ENCODE assay signal across 8 mouse cellular contexts in the genomic region with DNA sequence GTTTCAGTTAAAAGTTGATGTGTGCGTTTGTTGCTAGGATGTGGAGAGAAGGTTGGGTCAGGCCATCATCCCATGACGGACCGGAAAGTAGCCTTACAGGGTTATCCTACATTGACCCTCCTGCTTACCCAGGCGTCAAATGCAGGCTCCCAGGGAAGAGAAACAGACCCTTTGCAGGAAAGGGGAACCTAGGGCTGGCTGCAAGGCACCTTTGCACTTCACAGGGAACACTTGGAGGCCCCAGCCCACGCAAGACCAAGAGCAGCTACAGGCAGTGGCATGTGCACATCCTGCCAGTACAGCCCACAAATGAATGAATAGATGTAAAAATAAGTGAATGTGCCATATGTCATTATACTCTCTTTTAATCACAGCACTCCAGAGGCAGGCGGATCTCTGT. TPM values are rescaled to one million over a fixed set of nuclear protein-coding genes. Genes with fewer than 3 reads are reported as not detected.
DNase-seq lines count a peak whose midpoint lies in the region; ATAC-seq and TF ChIP-seq lines count a peak whose summit lies in the region.

No protein-coding gene starts in this region.

- peak overlapping the region; percentile 85 for H3K4me3 ChIP-seq in heart, embryonic 13.5 days
- peak overlapping the region; percentile 67 for H3K4me3 ChIP-seq in ES-Bruce4 (ENCODE audit: low read depth, low read length)
- H3K4me3 ChIP-seq in forebrain, embryonic 13.5 days, result peak overlapping the region; percentile 60
- H3K4me3 ChIP-seq in liver, embryonic 14.5 days (ENCODE audit: insufficient read depth in 1 of 2, low read depth in 2 of 2, low read length in 2 of 2), result peak overlapping the region; percentile 68 to 90

- peaks cover 32% of the 10 kb centered on the region for H3K4me1 ChIP-seq in heart, embryonic 13.5 days
- no peaks in the 10 kb centered on the region for H3K4me1 ChIP-seq in ES-Bruce4 (ENCODE audit: control insufficient read depth, insufficient read depth, low read length)
- H3K4me1 ChIP-seq in forebrain, embryonic 13.5 days, result peaks cover 19% of the 10 kb centered on the region
- peaks cover 5 to 25% of the 10 kb centered on the region in 2 experiments for H3K4me1 ChIP-seq in liver, embryonic 14.5 days (replicated peaks; ENCODE audit: control insufficient read depth in 2 of 2, insufficient read depth in 2 of 2, low read length in 1 of 2)

- no peak for ATAC-seq in heart, embryonic 13.5 days (ENCODE audit: extremely low read depth, insufficient number of reproducible peaks, low FRiP score, low TSS enrichment)
- ATAC-seq in forebrain, embryonic 13.5 days, result no peak; the same call in 1 of the 2 replicates
- ATAC-seq in liver, embryonic 14.5 days (ENCODE audit: insufficient read depth), result 0 out of 2 replicates have a peak, but pooled peaks have one; percentile 1

- peak overlapping the region; percentile 97 for H3K9ac ChIP-seq in heart, embryonic 13.5 days
- H3K9ac ChIP-seq in ES-Bruce4 (ENCODE audit: low read depth, poor library complexity, severe bottlenecking), result peak overlapping the region; percentile 67
- peak overlapping the region; percentile 79 for H3K9ac ChIP-seq in forebrain, embryonic 13.5 days
- H3K9ac ChIP-seq in liver, embryonic 14.5 days (replicated peaks), result peak overlapping the region; percentile 67

- no peaks in the 10 kb centered on the region for H3K9me3 ChIP-seq in heart, embryonic 13.5 days
- H3K9me3 ChIP-seq in ES-Bruce4 (replicated peaks; ENCODE audit: control insufficient read depth, insufficient read depth, low read length, poor library complexity, severe bottlenecking), result no peaks in the 10 kb centered on the region
- H3K9me3 ChIP-seq in forebrain, embryonic 13.5 days (replicated peaks), result no peaks in the 10 kb centered on the region
- H3K9me3 ChIP-seq in liver, embryonic 14.5 days (ENCODE audit: control insufficient read depth, low read length), result no peaks in the 10 kb centered on the region

- peak overlapping the region; percentile 88 for H3K4me2 ChIP-seq in heart, embryonic 13.5 days
- H3K4me2 ChIP-seq in forebrain, embryonic 13.5 days, result peak overlapping the region; percentile 92
- peak overlapping the region; percentile 86 for H3K4me2 ChIP-seq in liver, embryonic 14.5 days (ENCODE audit: low read depth)

- peak overlapping the region; percentile 95 for H3K27ac ChIP-seq in heart, embryonic 13.5 days (replicated peaks)
- H3K27ac ChIP-seq in ES-Bruce4 (ENCODE audit: insufficient read depth, low read length), result peak overlapping the region; percentile 8; the same call in 1 of the 2 replicates
- peak overlapping the region; percentile 65 for H3K27ac ChIP-seq in forebrain, embryonic 13.5 days
- peak overlapping the region; percentile 12 for H3K27ac ChIP-seq in liver, embryonic 14.5 days

- no peak for TF ChIP-seq EP300 in ES-Bruce4 (IDR thresholded peaks at IDR 0.05; ENCODE audit: insufficient read depth, low read depth, low read length)
- TF ChIP-seq EP300 in liver, embryonic 14.5 days (IDR thresholded peaks at IDR 0.05; ENCODE audit: low read depth), result no peak

- no peak for TF ChIP-seq POLR2A in ES-Bruce4 (IDR thresholded peaks at IDR 0.05; ENCODE audit: insufficient read depth, low read length)

- WGBS in heart, embryonic 13.5 days, result 16% methylated on average over 6 of the region's 6 CpGs
- 17% methylated on average over 6 of the region's 6 CpGs for WGBS in forebrain, embryonic 13.5 days
- WGBS in liver, embryonic 14.5 days (ENCODE audit: insufficient replicate concordance), result 14% methylated on average over 6 of the region's 6 CpGs

- peaks cover 18% of the 10 kb centered on the region for H3K36me3 ChIP-seq in heart, embryonic 13.5 days
- no peaks in the 10 kb centered on the region for H3K36me3 ChIP-seq in ES-Bruce4 (ENCODE audit: control insufficient read depth, insufficient read depth, low read length, poor library complexity, severe bottlenecking)
- H3K36me3 ChIP-seq in forebrain, embryonic 13.5 days (ENCODE audit: poor library complexity, severe bottlenecking), result peaks cover 15% of the 10 kb centered on the region
- peaks cover 6% of the 10 kb centered on the region; the same call in 1 of the 2 replicates for H3K36me3 ChIP-seq in liver, embryonic 14.5 days (replicated peaks; ENCODE audit: control insufficient read depth, insufficient read depth, low read depth)

- no peak for TF ChIP-seq CTCF in ES-Bruce4 (IDR thresholded peaks at IDR 0.05; ENCODE audit: low read depth, low read length)
- TF ChIP-seq CTCF in liver, embryonic 14.5 days (IDR thresholded peaks at IDR 0.05; ENCODE audit: low read depth), result no peak

- no peak for DNase-seq in heart, adult 9 months (ENCODE audit: low spot score in 2 of 2)
- no peak for DNase-seq in liver, embryonic 14.5 days (ENCODE audit: low read depth in 3 of 3, low spot score in 3 of 3)
- DNase-seq in urinary bladder, postnatal 25 days (ENCODE audit: low spot score), result no peak
- DNase-seq in adrenal gland, postnatal 10 days, result no peak
- DNase-seq in kidney, adult 9 months, result no peak

- H3K27me3 ChIP-seq in heart, embryonic 13.5 days (replicated peaks), result no peaks in the 10 kb centered on the region
- H3K27me3 ChIP-seq in ES-Bruce4 (ENCODE audit: control insufficient read depth, insufficient read depth, low read length, poor library complexity, severe bottlenecking), result no peaks in the 10 kb centered on the region
- H3K27me3 ChIP-seq in forebrain, embryonic 13.5 days, result no peaks in the 10 kb centered on the region
- no peaks in the 10 kb centered on the region for H3K27me3 ChIP-seq in liver, embryonic 14.5 days (ENCODE audit: control insufficient read depth, insufficient read depth, low read length)

RNA-seq across cellular contexts. Expression of a gene that starts 17.9 kb away (rescaled TPM):
- 5.4 and 6.1 TPM in 2 replicates for polyA plus RNA-seq in heart, embryonic 13.5 days (2015; fragmentation: Nextera tagmentation; extraction: Ambion mirVana)
- polyA plus RNA-seq in ES-Bruce4 (2011; ENCODE audit: insufficient read depth, insufficient read length, low read depth, missing spikeins), result 4.0 and 5.9 TPM in 2 replicates
- 9.4 and 10.6 TPM in 2 replicates for polyA plus RNA-seq in forebrain, embryonic 13.5 days (2015; fragmentation: Nextera tagmentation; extraction: Ambion mirVana)
- 1.4 TPM in 2 replicates for polyA plus RNA-seq in liver, embryonic 14.5 days (2012; rRNA removed)
- polyA plus RNA-seq in liver, embryonic 14.5 days (2014; fragmentation: Nextera tagmentation; extraction: Ambion mirVana), result 2.4 and 3.1 TPM in 2 replicates
- total RNA-seq in adrenal gland, postnatal 10 days (2021), result 10 to 100 TPM; 19.9 to 31.0 TPM

Comparison
In these comparisons a context has a peak if more than half of its experiments do, and no peak if none do; other contexts are left out.
1. H3K27ac ChIP-seq: peak in every context shown above with its lines; median percentile 95 in heart, embryonic 13.5 days; 65 in forebrain, embryonic 13.5 days; 12 in liver, embryonic 14.5 days; 8 in ES-Bruce4.